Mouse (Mus musculus) forebrain, postnatal 0 days (tissue): ENCODE measurements at regions not wholly inside any gene's neighbourhood (a gene's known extent, or its start where the extent isn't known, plus 50 kb on each side); places are given as distances from the start of the nearest gene placed in this dataset.

Source experiments
- ATAC-seq: fragments of 200-750 bp; cut with Nextera tagmentation; 2 replicates; pipeline ENCODE4 v1.8.0; 2017; ENCODE audit warnings: mild to moderate bottlenecking, moderate library complexity
- DNase-seq: peaks from one replicate; pipeline ENCODE4 v3.0.0-alpha.2; 2015
- H3K27ac ChIP-seq: fragments of 300-500 bp; sonication (generic); 2 replicates; pipeline ENCODE4 v1.5.1; 2014; ENCODE audit warnings: low read depth, mild to moderate bottlenecking, antibody characterized with exemption, low read length, moderate library complexity, mixed read lengths
- H3K27me3 ChIP-seq: fragments of 300-500 bp; sonication (generic); 2 replicates; pipeline ENCODE4 v1.6.1; 2014; ENCODE audit warnings: mild to moderate bottlenecking, low read length, mixed read lengths; ENCODE audit not compliant: insufficient read depth
- H3K36me3 ChIP-seq: fragments of 300-500 bp; sonication (generic); 2 replicates; pipeline ENCODE4 v1.6.1; 2014; ENCODE audit warnings: mild to moderate bottlenecking, moderate library complexity; ENCODE audit not compliant: insufficient read depth
- H3K4me1 ChIP-seq: fragments of 300-500 bp; sonication (generic); 2 replicates; pipeline ENCODE4 v1.6.1; 2014; ENCODE audit warnings: antibody characterized with exemption; ENCODE audit not compliant: insufficient read depth
- H3K4me2 ChIP-seq: fragments of 300-500 bp; sonication (generic); 2 replicates; pipeline ENCODE4 v1.6.1; 2014; ENCODE audit warnings: low read depth, mild to moderate bottlenecking, moderate library complexity
- H3K4me3 ChIP-seq: fragments of 300-500 bp; sonication (generic); 2 replicates; pipeline ENCODE4 v1.5.1; 2014; ENCODE audit warnings: low read depth, low read length, mixed read lengths
- H3K9ac ChIP-seq: fragments of 300-500 bp; sonication (generic); 2 replicates; pipeline ENCODE4 v1.6.1; 2014; ENCODE audit warnings: mild to moderate bottlenecking
- H3K9me3 ChIP-seq: fragments of 300-500 bp; sonication (generic); 2 replicates; pipeline ENCODE4 v1.6.1; 2016; ENCODE audit warnings: low read length
- CTCF ChIP-seq: sonication (generic); IDR thresholded peaks from 2 replicates; pipeline ENCODE4 v1.5.1; 2016; ENCODE audit warnings: antibody characterized with exemption, control low read depth, low read depth
- WGBS: fragments of 180-500 bp; shearing (Covaris S2); extraction: QIAGEN DNeasy Blood & Tissue Kit; methylation state at CpG from one replicate; pipeline ENCODE4 v1.1.7; 2014; 5-methylcytosine and 5-hydroxymethylcytosine counted together

DNA sequence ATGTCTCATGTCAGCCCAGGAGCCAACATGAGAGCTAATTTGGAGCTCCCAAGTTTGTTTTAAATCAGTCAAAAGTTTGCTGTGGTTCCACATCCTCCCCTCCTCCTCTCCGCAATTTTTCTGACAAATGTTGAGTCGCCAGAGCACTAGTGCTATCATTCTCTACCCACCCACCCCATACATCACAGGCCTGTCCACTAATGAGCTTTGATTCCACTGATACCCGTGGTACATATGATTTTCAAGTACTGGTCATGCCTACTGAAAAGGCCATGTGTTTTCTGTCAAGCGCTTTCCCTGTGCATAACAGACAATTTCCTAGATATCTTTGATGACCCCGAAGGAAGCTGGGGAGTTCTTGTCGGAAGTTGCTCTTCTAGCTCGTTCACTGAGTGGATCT is 85.5 kb upstream of the Mrps30 start:
- 85% methylated on average over 7 of the region's 7 CpGs for WGBS
- Histone ChIP-seq H3K27me3 (no peaks in the 10 kb centered on the region), H3K4me1 (no peaks in the 10 kb centered on the region), H3K9me3 (no peaks in the 10 kb centered on the region), H3K4me2 (no peak overlapping the region), H3K9ac (no peak overlapping the region), H3K36me3 (no peaks in the 10 kb centered on the region), H3K27ac (no peak overlapping the region), H3K4me3 (no peak overlapping the region)
- no peak for TF ChIP-seq CTCF
- ATAC-seq (no peak), DNase-seq (no peak)

DNA sequence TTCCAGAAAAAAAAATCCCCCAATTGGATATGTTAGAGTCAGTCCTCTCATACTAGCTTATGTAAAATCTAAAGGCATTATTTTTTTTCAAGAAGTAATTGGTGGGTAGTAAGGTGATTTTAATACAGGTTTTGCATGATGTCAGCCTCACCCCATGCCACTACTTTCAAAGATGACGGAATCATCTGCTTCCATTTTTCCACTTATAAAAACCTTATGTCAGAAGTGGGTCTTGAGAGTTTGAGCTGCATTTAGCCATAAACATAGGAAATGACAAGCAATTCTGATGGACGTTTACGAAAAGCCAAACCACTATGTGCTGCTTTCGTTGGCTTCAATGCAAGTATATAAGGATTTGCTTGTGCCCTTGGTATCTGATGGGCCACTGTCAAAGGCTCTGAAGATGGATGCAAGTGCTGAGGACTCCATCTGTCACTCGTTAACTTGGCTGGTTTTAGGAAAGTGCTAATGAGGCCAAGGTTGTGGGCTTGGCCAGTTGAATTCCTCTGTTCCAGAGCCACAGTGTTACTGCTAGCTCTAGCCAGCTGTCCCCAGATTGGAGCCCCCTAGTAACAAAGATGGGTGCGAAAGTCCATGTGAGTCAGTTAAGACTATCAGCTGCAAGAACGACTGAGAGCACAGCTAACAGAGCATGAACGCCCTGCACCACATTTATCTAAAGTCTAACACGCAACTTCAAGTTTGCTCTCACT is 72.8 kb upstream of the Mrps30 start:
- 82% methylated on average over 9 of the region's 9 CpGs for WGBS
- Histone ChIP-seq H3K4me2 (no peak overlapping the region), H3K9ac (no peak overlapping the region), H3K9me3 (no peaks in the 10 kb centered on the region), H3K36me3 (no peaks in the 10 kb centered on the region), H3K27ac (no peak overlapping the region), H3K27me3 (no peaks in the 10 kb centered on the region), H3K4me1 (no peaks in the 10 kb centered on the region), H3K4me3 (no peak overlapping the region)
- DNase-seq (no peak), ATAC-seq (no peak)
- no peak for TF ChIP-seq CTCF

DNA sequence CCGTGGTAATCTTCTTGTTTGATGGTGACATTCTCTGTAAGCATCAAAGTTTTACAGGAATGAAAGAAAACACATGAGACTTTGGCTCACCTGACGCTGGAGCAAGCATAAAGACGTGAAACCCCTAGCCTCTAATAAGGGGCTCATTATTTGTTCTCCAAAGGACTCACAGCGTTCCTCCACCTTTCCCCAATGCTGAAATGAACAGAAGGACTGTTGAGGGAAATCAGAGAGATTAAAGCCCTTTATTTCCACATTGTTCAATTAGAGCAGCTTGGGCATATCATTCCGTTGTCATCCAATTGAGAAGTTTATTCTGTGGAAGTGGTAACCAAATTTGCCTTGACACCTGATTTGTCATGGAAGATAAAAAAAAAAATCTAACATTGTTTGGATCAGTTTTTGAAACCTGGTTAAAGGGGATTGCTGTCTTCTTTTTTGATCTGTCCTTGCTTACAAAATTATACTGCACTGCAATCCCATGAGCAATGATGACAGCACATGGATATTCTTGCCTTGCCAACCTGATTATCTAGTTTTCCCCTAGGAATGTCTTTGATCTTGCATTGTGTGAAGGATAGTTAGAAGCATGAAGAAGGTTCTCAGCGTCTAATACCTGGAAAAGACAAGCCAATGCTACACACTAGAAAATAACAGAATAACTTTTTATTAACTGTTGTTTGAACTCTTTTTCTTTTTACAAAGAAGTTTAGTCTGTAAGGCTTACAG is 62.1 kb upstream of the Mrps30 start:
- DNase-seq (no peak), ATAC-seq (no peak)
- TF ChIP-seq CTCF: no peak
- Histone ChIP-seq H3K4me3 (no peak overlapping the region), H3K27me3 (no peaks in the 10 kb centered on the region), H3K4me1 (no peaks in the 10 kb centered on the region), H3K27ac (no peak overlapping the region), H3K36me3 (no peaks in the 10 kb centered on the region), H3K9me3 (no peaks in the 10 kb centered on the region), H3K4me2 (no peak overlapping the region), H3K9ac (no peak overlapping the region)
- 39% methylated on average over 6 of the region's 6 CpGs for WGBS

DNA sequence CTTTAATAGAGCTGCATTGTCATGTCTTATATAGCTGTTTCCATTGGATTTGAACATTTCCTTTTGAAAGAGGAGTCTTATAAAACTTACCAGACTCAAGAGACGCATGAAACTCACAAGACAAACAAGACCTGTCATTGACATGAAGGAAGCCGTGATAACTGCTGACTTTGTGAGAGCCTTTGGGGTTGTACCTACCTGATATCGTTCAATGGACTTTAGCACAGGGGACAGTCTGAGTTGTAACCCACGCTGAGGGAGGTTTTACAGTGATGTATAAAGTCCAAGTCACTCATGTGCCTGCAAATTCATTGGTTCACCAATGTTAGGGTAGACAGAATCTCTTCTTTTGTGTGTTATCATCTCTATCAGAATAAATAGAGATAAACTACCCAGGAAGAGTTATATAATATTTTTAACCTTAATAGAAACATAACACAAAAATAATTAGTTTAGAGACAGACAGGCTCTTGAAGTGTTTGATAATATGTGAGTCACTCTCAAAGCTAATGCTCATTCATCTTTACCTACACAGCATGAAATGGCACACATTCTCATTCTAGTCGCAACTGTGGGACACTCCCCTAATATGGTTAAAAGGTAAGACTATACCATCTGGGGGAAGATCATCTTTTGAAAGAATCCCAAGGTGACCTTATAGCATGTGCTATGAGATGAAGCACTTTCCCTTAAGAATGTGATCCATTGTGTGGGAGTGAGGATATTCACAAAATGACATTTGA is 54.4 kb upstream of the Mrps30 start:
- no peak for ATAC-seq
- WGBS: 91% methylated on average over 5 of the region's 5 CpGs

More for the DNA sequence above, 54.4 kb upstream of the Mrps30 start:
- Histone ChIP-seq H3K9ac (no peak overlapping the region), H3K4me1 (no peaks in the 10 kb centered on the region), H3K9me3 (no peaks in the 10 kb centered on the region), H3K4me2 (no peak overlapping the region), H3K27me3 (no peaks in the 10 kb centered on the region), H3K27ac (no peak overlapping the region), H3K4me3 (no peak overlapping the region), H3K36me3 (no peaks in the 10 kb centered on the region)
- no peak for TF ChIP-seq CTCF
- no peak for DNase-seq
